Mouse (Mus musculus): ENCODE results near the gene Mfsd6.

- TF ChIP-seq EP300 (IDR thresholded peaks at IDR 0.05; ENCODE audit: low read depth) (no peak), CTCF (IDR thresholded peaks at IDR 0.05; ENCODE audit: low read depth) (no peak)
These were observed 87.0 kb downstream of the Mfsd6 start for GRCm38 (mm10) chr1:52640266-52640665.
